Mouse (Mus musculus) midbrain, postnatal 0 days (tissue): ENCODE results near the gene Stoml3. TPM values are rescaled to one million over a fixed set of nuclear protein-coding genes. Genes with fewer than 3 reads are reported as not detected.

ENCODE experiments used
- ATAC-seq: fragments of 200-750 bp; cut with Nextera tagmentation; 2 replicates; pipeline ENCODE4 v1.8.0; 2017; ENCODE audit warnings: moderate number of reproducible peaks, mild to moderate bottlenecking, moderate TSS enrichment, moderate library complexity; ENCODE audit not compliant: low FRiP score
- DNase-seq: peaks from one replicate; pipeline ENCODE4 v3.0.0-alpha.2; 2015; ENCODE audit warnings: low spot score
- H3K27ac ChIP-seq: fragments of 300-500 bp; sonication (generic); 2 replicates; pipeline ENCODE4 v1.5.1; 2014; ENCODE audit warnings: low read depth, mild to moderate bottlenecking, low read length, mixed read lengths
- H3K27me3 ChIP-seq: fragments of 300-500 bp; sonication (generic); 2 replicates; pipeline ENCODE4 v1.6.1; 2014; ENCODE audit warnings: low read length, control low read depth, mixed read lengths; ENCODE audit not compliant: insufficient read depth
- H3K36me3 ChIP-seq: fragments of 300-500 bp; sonication (generic); 2 replicates; pipeline ENCODE4 v1.6.1; 2014; ENCODE audit warnings: low read length, control low read depth, mixed read lengths; ENCODE audit not compliant: insufficient read depth
- H3K4me1 ChIP-seq: fragments of 300-500 bp; sonication (generic); 2 replicates; pipeline ENCODE4 v1.6.1; 2014; ENCODE audit warnings: mild to moderate bottlenecking, control low read depth, antibody characterized with exemption, low read length, mixed read lengths; ENCODE audit not compliant: insufficient read depth
- H3K4me2 ChIP-seq: fragments of 300-500 bp; sonication (generic); 2 replicates; pipeline ENCODE4 v1.6.1; 2014; ENCODE audit warnings: low read depth, mild to moderate bottlenecking, low read length, mixed read lengths; ENCODE audit not compliant: poor library complexity, severe bottlenecking
- H3K4me3 ChIP-seq: fragments of 300-500 bp; sonication (generic); 2 replicates; pipeline ENCODE4 v1.5.1; 2014; ENCODE audit warnings: low read depth, mild to moderate bottlenecking, low read length, moderate library complexity
- H3K9ac ChIP-seq: fragments of 300-500 bp; sonication (generic); replicated peaks from 2 replicates; pipeline ENCODE4 v1.6.1; 2014; ENCODE audit warnings: mild to moderate bottlenecking, low read length, moderate library complexity, mixed read lengths; ENCODE audit not compliant: poor library complexity, severe bottlenecking
- H3K9me3 ChIP-seq: fragments of 300-500 bp; sonication (generic); 2 replicates; pipeline ENCODE4 v1.6.1; 2016; ENCODE audit warnings: low read length, control low read depth
- CTCF ChIP-seq: IDR thresholded peaks from 2 replicates; pipeline ENCODE4 v1.5.1; 2016; ENCODE audit warnings: antibody characterized with exemption, mild to moderate bottlenecking
- WGBS: fragments of 180-500 bp; shearing (Covaris S2); extraction: QIAGEN DNeasy Blood & Tissue Kit; methylation state at CpG from one replicate; pipeline ENCODE4 v1.1.7; 2014; 5-methylcytosine and 5-hydroxymethylcytosine counted together
- polyA plus RNA-seq: library from polyadenylated mRNA; unstranded; fragments of >200 nt; fragmentation: Nextera tagmentation; extraction: Ambion mirVana; gene quantifications from 2 replicates; pipeline ENCODE4 v1.2.1, GENCODE M21; 2015
- total RNA-seq: library from RNA; depleted of rRNA; stranded (reverse); fragments of >200 nt; gene quantifications from 2 replicates; pipeline ENCODE4 v1.2.3, GENCODE M21; 2014

The Stoml3 gene
- total and polyA plus RNA-seq, 2 experiments from 2014 or later: 0.38 to 0.93 TPM

DNA sequence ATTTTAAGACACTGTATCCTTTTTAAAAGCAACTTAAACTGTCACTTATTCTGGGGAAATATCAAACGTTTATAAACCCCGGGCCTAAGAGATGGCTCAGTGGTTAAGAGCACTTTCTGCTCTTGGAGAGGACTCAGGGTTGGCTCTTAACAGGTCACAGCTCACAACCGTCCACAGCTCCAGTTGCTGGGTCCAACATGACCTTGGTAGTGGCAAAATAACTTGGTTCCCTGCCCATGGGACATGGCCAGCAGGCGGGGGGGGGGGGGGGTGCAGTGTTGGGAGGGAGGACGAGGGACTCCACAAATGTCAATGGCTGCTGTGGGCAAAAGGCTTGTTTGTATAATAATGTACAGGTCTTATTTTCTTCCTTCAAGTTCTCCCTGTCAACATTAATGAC, 21.1 kb upstream of the Stoml3 start:
- DNase-seq (no peak), ATAC-seq (no peak)
- Histone ChIP-seq H3K4me1 (peaks cover 9% of the 10 kb centered on the region; the same call in 1 of the 2 replicates), H3K36me3 (peaks cover 17% of the 10 kb centered on the region; the same call in 1 of the 2 replicates), H3K4me2 (no peak overlapping the region), H3K4me3 (no peak overlapping the region), H3K9ac (no peak overlapping the region), H3K27ac (no peak overlapping the region), H3K9me3 (no peaks in the 10 kb centered on the region), H3K27me3 (no peaks in the 10 kb centered on the region)
- TF ChIP-seq CTCF: no peak
- 80% methylated on average over 5 of the region's 5 CpGs for WGBS

GRCm38 (mm10) chr3:53469650-53470049, 18.8 kb upstream of the Stoml3 start:
- H3K4me1 ChIP-seq: peaks cover 9% of the 10 kb centered on the region; the same call in 1 of the 2 replicates
- 94% methylated on average over 5 of the region's 5 CpGs for WGBS
- H3K27me3 ChIP-seq: no peaks in the 10 kb centered on the region
- ATAC-seq: no peak
- no peak for DNase-seq
- no peaks in the 10 kb centered on the region for H3K9me3 ChIP-seq
- TF ChIP-seq CTCF: no peak
- H3K4me3 ChIP-seq: no peak overlapping the region
- H3K9ac ChIP-seq: no peak overlapping the region
- peaks cover 31% of the 10 kb centered on the region for H3K36me3 ChIP-seq
- H3K4me2 ChIP-seq: no peak overlapping the region
- no peak overlapping the region for H3K27ac ChIP-seq

- WGBS: 95% methylated on average over 5 of the region's 5 CpGs
- no peak overlapping the region for H3K27ac ChIP-seq
- H3K4me3 ChIP-seq: no peak overlapping the region
- no peak overlapping the region for H3K9ac ChIP-seq
- no peaks in the 10 kb centered on the region for H3K9me3 ChIP-seq
- DNase-seq (no peak), ATAC-seq (no peak)
- H3K4me1 ChIP-seq: no peaks in the 10 kb centered on the region
- no peak for TF ChIP-seq CTCF
- no peak overlapping the region for H3K4me2 ChIP-seq
- no peaks in the 10 kb centered on the region for H3K27me3 ChIP-seq
- peaks cover 31% of the 10 kb centered on the region for H3K36me3 ChIP-seq
Observed at GRCm38 (mm10) chr3:53472061-53472460, 16.4 kb upstream of the Stoml3 start.

DNA sequence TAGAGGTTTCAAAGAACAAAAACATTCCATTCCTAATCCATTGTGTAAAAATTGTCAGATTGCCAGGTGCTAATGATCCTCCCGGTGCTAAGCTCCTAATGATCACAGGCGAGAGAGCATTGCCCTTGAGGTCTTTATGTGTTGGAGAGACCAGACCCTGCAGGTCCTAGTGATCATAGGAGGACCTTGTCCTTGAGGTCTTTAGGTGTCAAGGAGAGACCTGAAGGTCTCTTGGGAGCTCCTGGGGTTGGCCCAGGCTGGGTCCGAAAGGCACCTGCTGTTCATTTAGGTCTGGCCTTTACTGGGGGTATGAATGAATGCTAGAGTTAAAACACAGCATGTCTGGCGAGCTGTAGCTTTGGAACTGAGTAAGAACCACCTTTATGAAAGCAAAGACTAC, 14.3 kb upstream of the Stoml3 start:
- H3K36me3 ChIP-seq: peaks cover 51% of the 10 kb centered on the region
- TF ChIP-seq CTCF: no peak

GRCm38 (mm10) chr3:53475889-53476288, 12.6 kb upstream of the Stoml3 start:
- Histone ChIP-seq H3K27me3 (no peaks in the 10 kb centered on the region), H3K9ac (no peak overlapping the region), H3K4me2 (no peak overlapping the region), H3K27ac (no peak overlapping the region), H3K4me1 (no peaks in the 10 kb centered on the region), H3K36me3 (peaks cover 51% of the 10 kb centered on the region), H3K9me3 (no peaks in the 10 kb centered on the region), H3K4me3 (no peak overlapping the region)
- peak; percentile 74 for DNase-seq
- peak; percentile 82 for TF ChIP-seq CTCF
- ATAC-seq: peak; percentile 71; the same call in 1 of the 2 replicates
- 55% methylated on average over 6 of the region's 6 CpGs for WGBS

More for the DNA sequence above, 14.3 kb upstream of the Stoml3 start:
- no peak overlapping the region for H3K9ac ChIP-seq
- H3K27me3 ChIP-seq: no peaks in the 10 kb centered on the region
- DNase-seq: no peak
- H3K4me1 ChIP-seq: no peaks in the 10 kb centered on the region
- H3K27ac ChIP-seq: no peak overlapping the region
- no peaks in the 10 kb centered on the region for H3K9me3 ChIP-seq
- WGBS: 75% methylated on average over 4 of the region's 4 CpGs
- no peak overlapping the region for H3K4me2 ChIP-seq
- no peak for ATAC-seq
- no peak overlapping the region for H3K4me3 ChIP-seq

DNA sequence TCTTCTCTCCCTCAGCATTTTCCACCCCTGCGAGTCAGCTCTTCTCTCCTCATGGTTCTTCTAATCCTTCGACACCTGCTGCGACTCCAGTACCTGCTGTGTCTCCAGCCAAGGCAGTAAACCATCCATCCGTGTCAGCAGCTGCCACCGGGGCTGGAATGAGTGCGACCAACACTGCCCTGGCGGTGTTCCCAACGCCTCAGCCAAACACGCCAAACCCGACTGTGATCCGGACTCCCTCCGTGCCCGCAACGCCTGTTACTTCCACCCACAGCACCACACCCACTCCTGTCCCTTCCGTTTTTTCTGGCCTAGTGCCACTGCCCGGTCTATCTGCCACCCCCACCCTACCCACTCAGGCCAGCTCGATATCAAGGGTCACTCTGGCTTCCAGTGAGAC, 11.0 kb upstream of the Stoml3 start:
- DNase-seq (peak; percentile 38), ATAC-seq (peak; percentile 25; the same call in 1 of the 2 replicates)
- Histone ChIP-seq H3K9me3 (no peaks in the 10 kb centered on the region), H3K4me3 (no peak overlapping the region), H3K27me3 (no peaks in the 10 kb centered on the region), H3K4me2 (no peak overlapping the region), H3K36me3 (peaks cover 40% of the 10 kb centered on the region), H3K27ac (no peak overlapping the region), H3K4me1 (no peaks in the 10 kb centered on the region), H3K9ac (no peak overlapping the region)
- TF ChIP-seq CTCF: no peak
- WGBS: 77% methylated on average over 17 of the region's 17 CpGs
